Mouse (Mus musculus): ENCODE measurements around the gene Gfy. TPM values are rescaled to one million over a fixed set of nuclear protein-coding genes. Genes with fewer than 3 reads are reported as not detected.

Gfy gene
- polyA plus RNA-seq, 1 experiment from 2014 or later = not detected

GRCm38 (mm10) chr7:45211070-45211469, 31.7 kb upstream of the Gfy start:
- Histone ChIP-seq H3K4me2 (replicated peaks; ENCODE audit: low read depth) (no peak overlapping the region), H3K9ac (ENCODE audit: low read length) (no peak overlapping the region)
- WGBS = 60% methylated on average over 10 of the region's 10 CpGs

GRCm38 (mm10) chr7:45208260-45208659, 28.9 kb upstream of the Gfy start:
- Histone ChIP-seq H3K4me2 (replicated peaks; ENCODE audit: low read depth) (no peak overlapping the region), H3K4me3 (ENCODE audit: low read depth, low read length) (no peak overlapping the region), H3K27ac (replicated peaks) (no peak overlapping the region), H3K27me3 (ENCODE audit: control insufficient read depth, insufficient read depth, low read length) (no peaks in the 10 kb centered on the region), H3K9me3 (ENCODE audit: control insufficient read depth, low read length) (no peaks in the 10 kb centered on the region), H3K4me1 (replicated peaks; ENCODE audit: control insufficient read depth, insufficient read depth) (no peaks in the 10 kb centered on the region; the same call in 1 of the 2 replicates), H3K36me3 (ENCODE audit: control insufficient read depth, insufficient read depth, low read length) (no peaks in the 10 kb centered on the region), H3K9ac (ENCODE audit: low read length) (no peak overlapping the region)
- no peak for DNase-seq (ENCODE audit: low spot score)
- no peak for ATAC-seq (ENCODE audit: low FRiP score, low TSS enrichment)
- WGBS = 78% methylated on average over 6 of the region's 6 CpGs
- TF ChIP-seq EP300 (optimal IDR thresholded peaks at IDR 0.05) = no peak
- TF ChIP-seq CTCF (IDR thresholded peaks at IDR 0.05; ENCODE audit: low read depth) = peak; percentile 34

More at GRCm38 (mm10) chr7:45211070-45211469, 31.7 kb upstream of the Gfy start:
- Histone ChIP-seq H3K27ac (replicated peaks) (no peak overlapping the region), H3K27me3 (ENCODE audit: control insufficient read depth, insufficient read depth, low read length) (no peaks in the 10 kb centered on the region), H3K4me3 (ENCODE audit: low read depth, low read length) (no peak overlapping the region), H3K36me3 (ENCODE audit: control insufficient read depth, insufficient read depth, low read length) (no peaks in the 10 kb centered on the region), H3K4me1 (replicated peaks; ENCODE audit: control insufficient read depth, insufficient read depth) (no peaks in the 10 kb centered on the region; the same call in 1 of the 2 replicates), H3K9me3 (ENCODE audit: control insufficient read depth, low read length) (no peaks in the 10 kb centered on the region)
- ATAC-seq (ENCODE audit: low FRiP score, low TSS enrichment) = no peak
- TF ChIP-seq EP300 (optimal IDR thresholded peaks at IDR 0.05) = no peak
- TF ChIP-seq CTCF (IDR thresholded peaks at IDR 0.05; ENCODE audit: low read depth) = no peak
- DNase-seq (ENCODE audit: low spot score) = no peak

GRCm38 (mm10) chr7:45204380-45205143, 25.2 kb upstream of the Gfy start, which contains the start of gene Ccdc155:
Ccdc155 (minus strand) TSS chr7:45204892.
- no peaks in the 10 kb centered on the region for H3K27me3 ChIP-seq (ENCODE audit: control insufficient read depth, insufficient read depth, low read length)
- no peaks in the 10 kb centered on the region for H3K36me3 ChIP-seq (ENCODE audit: control insufficient read depth, insufficient read depth, low read length)
- no peaks in the 10 kb centered on the region for H3K4me1 ChIP-seq (replicated peaks; ENCODE audit: control insufficient read depth, insufficient read depth)
- DNase-seq (ENCODE audit: low spot score) (peak; percentile 84), ATAC-seq (ENCODE audit: low FRiP score, low TSS enrichment) (peak; percentile 81)
- peak within 1 kb of the TSS; percentile 35 for H3K4me3 ChIP-seq (ENCODE audit: low read depth, low read length)
- 6% methylated on average over 44 of the region's 44 CpGs for WGBS
- H3K4me2 ChIP-seq (replicated peaks; ENCODE audit: low read depth) = peak within 1 kb of the TSS; percentile 56
- TF ChIP-seq EP300 (optimal IDR thresholded peaks at IDR 0.05) (no peak), CTCF (IDR thresholded peaks at IDR 0.05; ENCODE audit: low read depth) (no peak)
- no peak within 1 kb of the TSS for H3K27ac ChIP-seq (replicated peaks)
- H3K9me3 ChIP-seq (ENCODE audit: control insufficient read depth, low read length) = no peaks in the 10 kb centered on the region
- peak within 1 kb of the TSS; percentile 23; the same call in 1 of the 2 replicates for H3K9ac ChIP-seq (ENCODE audit: low read length)

GRCm38 (mm10) chr7:45202654-45203053, 23.3 kb upstream of the Gfy start:
- ATAC-seq (ENCODE audit: low FRiP score, low TSS enrichment) = no peak
- DNase-seq (ENCODE audit: low spot score) = no peak
- H3K4me2 ChIP-seq (replicated peaks; ENCODE audit: low read depth) = no peak overlapping the region
- H3K4me1 ChIP-seq (replicated peaks; ENCODE audit: control insufficient read depth, insufficient read depth) = no peaks in the 10 kb centered on the region
- H3K27me3 ChIP-seq (ENCODE audit: control insufficient read depth, insufficient read depth, low read length) = no peaks in the 10 kb centered on the region
- H3K36me3 ChIP-seq (ENCODE audit: control insufficient read depth, insufficient read depth, low read length) = no peaks in the 10 kb centered on the region
- no peak overlapping the region for H3K4me3 ChIP-seq (ENCODE audit: low read depth, low read length)
- H3K27ac ChIP-seq (replicated peaks) = no peak overlapping the region
- WGBS = 28% methylated on average over 9 of the region's 10 CpGs
- no peak for TF ChIP-seq EP300 (optimal IDR thresholded peaks at IDR 0.05)
- no peak for TF ChIP-seq CTCF (IDR thresholded peaks at IDR 0.05; ENCODE audit: low read depth)
- no peaks in the 10 kb centered on the region for H3K9me3 ChIP-seq (ENCODE audit: control insufficient read depth, low read length)
- no peak overlapping the region for H3K9ac ChIP-seq (ENCODE audit: low read length)

- Histone ChIP-seq H3K9ac (ENCODE audit: low read length) (no peak overlapping the region), H3K4me1 (replicated peaks; ENCODE audit: control insufficient read depth, insufficient read depth) (no peaks in the 10 kb centered on the region), H3K36me3 (ENCODE audit: control insufficient read depth, insufficient read depth, low read length) (no peaks in the 10 kb centered on the region), H3K9me3 (ENCODE audit: control insufficient read depth, low read length) (no peaks in the 10 kb centered on the region), H3K4me2 (replicated peaks; ENCODE audit: low read depth) (no peak overlapping the region), H3K27ac (replicated peaks) (no peak overlapping the region), H3K4me3 (ENCODE audit: low read depth, low read length) (no peak overlapping the region), H3K27me3 (ENCODE audit: control insufficient read depth, insufficient read depth, low read length) (no peaks in the 10 kb centered on the region)
- TF ChIP-seq EP300 (optimal IDR thresholded peaks at IDR 0.05) (no peak), CTCF (IDR thresholded peaks at IDR 0.05; ENCODE audit: low read depth) (no peak)
- ATAC-seq (ENCODE audit: low FRiP score, low TSS enrichment) (no peak), DNase-seq (ENCODE audit: low spot score) (no peak)
- 68% methylated on average over 11 of the region's 11 CpGs for WGBS
These were observed 19.6 kb upstream of the Gfy start for GRCm38 (mm10) chr7:45198961-45199360.

- Histone ChIP-seq H3K4me2 (replicated peaks; ENCODE audit: low read depth) (no peak overlapping the region), H3K4me1 (replicated peaks; ENCODE audit: control insufficient read depth, insufficient read depth) (no peaks in the 10 kb centered on the region), H3K9me3 (ENCODE audit: control insufficient read depth, low read length) (no peaks in the 10 kb centered on the region), H3K4me3 (ENCODE audit: low read depth, low read length) (no peak overlapping the region), H3K27ac (replicated peaks) (no peak overlapping the region), H3K27me3 (ENCODE audit: control insufficient read depth, insufficient read depth, low read length) (no peaks in the 10 kb centered on the region), H3K9ac (ENCODE audit: low read length) (0 out of 2 replicates have a peak overlapping the region, but pooled peaks have one; percentile 2), H3K36me3 (ENCODE audit: control insufficient read depth, insufficient read depth, low read length) (no peaks in the 10 kb centered on the region)
- TF ChIP-seq CTCF (IDR thresholded peaks at IDR 0.05; ENCODE audit: low read depth) = peak; percentile 92
- TF ChIP-seq EP300 (optimal IDR thresholded peaks at IDR 0.05) = no peak
- WGBS = 9% methylated on average over 5 of the region's 5 CpGs
- peak; percentile 83 for DNase-seq (ENCODE audit: low spot score)
- ATAC-seq (ENCODE audit: low FRiP score, low TSS enrichment) = peak; percentile 21; the same call in 1 of the 2 replicates
These were observed 19.1 kb upstream of the Gfy start for GRCm38 (mm10) chr7:45198435-45198834.
